Mouse (Mus musculus) stomach, embryonic 15.5 days (tissue): ENCODE results near the gene Gm4737. TPM values are rescaled to one million over a fixed set of nuclear protein-coding genes. Genes with fewer than 3 reads are reported as not detected.

Experiments used
- ATAC-seq: fragments of 200-750 bp; cut with Nextera tagmentation; 2 replicates; pipeline ENCODE4 v1.8.0; 2017; ENCODE audit warnings: low read depth, moderate number of reproducible peaks, moderate TSS enrichment; ENCODE audit not compliant: insufficient read depth, low FRiP score
- H3K27ac ChIP-seq: fragments of 300-500 bp; sonication (generic); 2 replicates; pipeline ENCODE4 v1.5.1; 2015; ENCODE audit warnings: mild to moderate bottlenecking, inconsistent platforms
- H3K27me3 ChIP-seq: fragments of 300-500 bp; sonication (generic); replicated peaks from 2 replicates; pipeline ENCODE4 v1.6.1; 2015; ENCODE audit warnings: inconsistent platforms
- H3K36me3 ChIP-seq: fragments of 300-500 bp; sonication (generic); 2 replicates; pipeline ENCODE4 v1.6.1; 2015; ENCODE audit warnings: inconsistent platforms
- H3K4me1 ChIP-seq: fragments of 300-500 bp; sonication (generic); 2 replicates; pipeline ENCODE4 v1.6.1; 2015; ENCODE audit warnings: inconsistent platforms
- H3K4me2 ChIP-seq: fragments of 300-500 bp; sonication (generic); 2 replicates; pipeline ENCODE4 v1.6.1; 2015; ENCODE audit warnings: mild to moderate bottlenecking, inconsistent platforms
- H3K4me3 ChIP-seq: fragments of 300-500 bp; sonication (generic); replicated peaks from 2 replicates; pipeline ENCODE4 v1.5.1; 2015; ENCODE audit warnings: inconsistent platforms
- H3K9ac ChIP-seq: fragments of 300-500 bp; sonication (generic); 2 replicates; pipeline ENCODE4 v1.6.1; 2015; ENCODE audit warnings: inconsistent platforms
- H3K9me3 ChIP-seq: fragments of 300-500 bp; sonication (generic); 2 replicates; pipeline ENCODE4 v1.6.1; 2016; ENCODE audit warnings: inconsistent platforms
- WGBS: fragments of 180-500 bp; shearing (Covaris S2); methylation state at CpG from one replicate; pipeline ENCODE4 v1.1.7; 2015; 5-methylcytosine and 5-hydroxymethylcytosine counted together
- polyA plus RNA-seq: library from polyadenylated mRNA; unstranded; fragments of >200 nt; fragmentation: Nextera tagmentation; extraction: Ambion mirVana; gene quantifications from 2 replicates; pipeline ENCODE4 v1.2.1, GENCODE M21; 2015

Gm4737 gene
- polyA plus RNA-seq, 1 experiment from 2014 or later: 8.6 TPM

GRCm38 (mm10) chr16:46120020-46120419, 34.9 kb downstream of the Gm4737 start, which contains the start of gene Cd96:
Gene Cd96 (minus strand): TSS chr16:46120251.
- Histone ChIP-seq H3K4me1 (no peaks in the 10 kb centered on the region), H3K36me3 (no peaks in the 10 kb centered on the region), H3K9ac (no peak within 1 kb of the TSS), H3K4me2 (no peak within 1 kb of the TSS), H3K9me3 (no peaks in the 10 kb centered on the region), H3K4me3 (no peak within 1 kb of the TSS), H3K27me3 (no peaks in the 10 kb centered on the region), H3K27ac (no peak within 1 kb of the TSS)
- ATAC-seq: no peak
- 70% methylated on average over 10 of the region's 10 CpGs for WGBS

- 82% methylated on average over 3 of the region's 3 CpGs for WGBS
- H3K4me3 ChIP-seq: no peak overlapping the region
- no peaks in the 10 kb centered on the region for H3K27me3 ChIP-seq
- H3K36me3 ChIP-seq: no peaks in the 10 kb centered on the region
- H3K9ac ChIP-seq: no peak overlapping the region
- no peaks in the 10 kb centered on the region for H3K4me1 ChIP-seq
- no peak overlapping the region for H3K4me2 ChIP-seq
- H3K9me3 ChIP-seq: no peaks in the 10 kb centered on the region
- H3K27ac ChIP-seq: no peak overlapping the region
- no peak for ATAC-seq
Measured at GRCm38 (mm10) chr16:46117645-46118044, 37.2 kb downstream of the Gm4737 start.

GRCm38 (mm10) chr16:46114727-46115126, 40.1 kb downstream of the Gm4737 start:
- Histone ChIP-seq H3K27ac (no peak overlapping the region), H3K9me3 (no peaks in the 10 kb centered on the region), H3K4me2 (no peak overlapping the region), H3K4me1 (no peaks in the 10 kb centered on the region), H3K27me3 (no peaks in the 10 kb centered on the region), H3K9ac (no peak overlapping the region), H3K36me3 (no peaks in the 10 kb centered on the region), H3K4me3 (no peak overlapping the region)
- WGBS: 60% methylated on average over 2 of the region's 2 CpGs
- no peak for ATAC-seq

GRCm38 (mm10) chr16:46109536-46109935, 45.3 kb downstream of the Gm4737 start:
- 58% methylated on average over 8 of the region's 8 CpGs for WGBS
- H3K4me1 ChIP-seq: no peaks in the 10 kb centered on the region
- H3K4me3 ChIP-seq: no peak overlapping the region
- H3K27ac ChIP-seq: no peak overlapping the region
- no peak for ATAC-seq
- no peaks in the 10 kb centered on the region for H3K36me3 ChIP-seq
- H3K4me2 ChIP-seq: no peak overlapping the region
- no peaks in the 10 kb centered on the region for H3K27me3 ChIP-seq
- no peak overlapping the region for H3K9ac ChIP-seq
- H3K9me3 ChIP-seq: no peaks in the 10 kb centered on the region

- 73% methylated on average over 4 of the region's 4 CpGs for WGBS
- Histone ChIP-seq H3K4me3 (no peak overlapping the region), H3K9ac (no peak overlapping the region), H3K9me3 (no peaks in the 10 kb centered on the region), H3K27ac (no peak overlapping the region), H3K36me3 (no peaks in the 10 kb centered on the region), H3K4me2 (no peak overlapping the region), H3K4me1 (no peaks in the 10 kb centered on the region), H3K27me3 (no peaks in the 10 kb centered on the region)
- ATAC-seq: no peak
Measured at GRCm38 (mm10) chr16:46107431-46107830, 47.4 kb downstream of the Gm4737 start.

GRCm38 (mm10) chr16:46104491-46104890, 50.4 kb downstream of the Gm4737 start:
- no peak for ATAC-seq
- no peaks in the 10 kb centered on the region for H3K36me3 ChIP-seq
- no peak overlapping the region for H3K4me2 ChIP-seq

More at GRCm38 (mm10) chr16:46104491-46104890, 50.4 kb downstream of the Gm4737 start:
- no peak overlapping the region for H3K4me3 ChIP-seq
- H3K27ac ChIP-seq: no peak overlapping the region
- 77% methylated on average over 9 of the region's 9 CpGs for WGBS
- no peaks in the 10 kb centered on the region for H3K27me3 ChIP-seq
- H3K4me1 ChIP-seq: no peaks in the 10 kb centered on the region
- no peaks in the 10 kb centered on the region for H3K9me3 ChIP-seq
- no peak overlapping the region for H3K9ac ChIP-seq

Other genes with a start within 250 kb of the Gm4737 start
- gene Phldb2, start 201.5 kb downstream of the Gm4737 start, polyA plus RNA-seq: 31.4 and 33.3 TPM in 2 replicates
- 2.2 and 2.4 TPM in 2 replicates for gene Plcxd2, start 144.9 kb downstream of the Gm4737 start, polyA plus RNA-seq
- gene Cd96, start 34.8 kb downstream of the Gm4737 start, polyA plus RNA-seq: 0.08 and 0.19 TPM in 2 replicates